Comparison of ENCODE assay signal across 13 mouse cellular contexts in genomic region chr10:120903843-120904468, GRCm38 (mm10). TPM values are rescaled to one million over a fixed set of nuclear protein-coding genes. Genes with fewer than 3 reads are reported as not detected.
DNase-seq lines count a peak whose midpoint lies in the region; ATAC-seq and TF ChIP-seq lines count a peak whose summit lies in the region.
"Had no signal": no experiment of that assay in that cellular context is flagged by ENCODE, and none has a peak within 500 bp of the region (broad histone marks: within the 10 kb centered on the region; RNA-seq: fewer than 3 reads in every experiment).

No protein-coding gene starts in this region.

- DNase-seq in heart, embryonic 10.5 days (ENCODE audit: low spot score), result peak; percentile 76
- no peak for DNase-seq in heart, postnatal 14 days
- DNase-seq in CD4-positive helper T cell, adult 2 months (ENCODE audit: low read depth, low spot score), result peak; percentile 14
- DNase-seq in c-Kit-negative CD71-positive TER-119-positive erythroid progenitor cells, embryonic 14.5 days (ENCODE audit: low read depth, low spot score), result peak; percentile 9
- DNase-seq in stomach, postnatal 0 days (ENCODE audit: low spot score), result no peak
- no peak for DNase-seq in lung, postnatal 25 days (ENCODE audit: low spot score)
- DNase-seq in gastrocnemius, postnatal 10 days, result no peak
- DNase-seq: adrenal gland, adult 2 months; kidney, adult 18-20 months; right cerebral cortex, postnatal 14 days; thymus, postnatal 14 days had no signal

- no peak overlapping the region for H3K9ac ChIP-seq in stomach, postnatal 0 days (ENCODE audit: low read length)
- H3K9ac ChIP-seq: liver, embryonic 14.5 days had no signal

- TF ChIP-seq EP300 in stomach, postnatal 0 days (optimal IDR thresholded peaks at IDR 0.05), result no peak

- H3K36me3 ChIP-seq in heart, embryonic 10.5 days, result peaks cover 9% of the 10 kb centered on the region
- no peaks in the 10 kb centered on the region for H3K36me3 ChIP-seq in stomach, postnatal 0 days (ENCODE audit: control insufficient read depth, insufficient read depth, low read length)

- ATAC-seq in megakaryocyte progenitor cell, adult 5-6 weeks (replicated peaks; ENCODE audit: poor library complexity), result peak; percentile 73
- ATAC-seq in stomach, postnatal 0 days (ENCODE audit: low FRiP score, low TSS enrichment), result no peak

- TF ChIP-seq CTCF in stomach, postnatal 0 days (IDR thresholded peaks at IDR 0.05; ENCODE audit: low read depth), result no peak

- intact Hi-C loops in heart, postnatal 14 days (cut with DNase I), result no loop called here

- no peaks in the 10 kb centered on the region for H3K27me3 ChIP-seq in heart, embryonic 10.5 days (ENCODE audit: insufficient read depth, poor library complexity, severe bottlenecking)
- no peaks in the 10 kb centered on the region for H3K27me3 ChIP-seq in stomach, postnatal 0 days (ENCODE audit: control insufficient read depth, insufficient read depth, low read length)

- H3K9me3 ChIP-seq in heart, embryonic 10.5 days, result no peaks in the 10 kb centered on the region
- no peaks in the 10 kb centered on the region for H3K9me3 ChIP-seq in stomach, postnatal 0 days (ENCODE audit: control insufficient read depth, low read length)

- H3K27ac ChIP-seq in heart, embryonic 10.5 days, result no peak overlapping the region
- H3K27ac ChIP-seq in stomach, postnatal 0 days (replicated peaks), result no peak overlapping the region
- H3K27ac ChIP-seq: liver, embryonic 14.5 days had no signal

- 69% methylated on average over 4 of the region's 4 CpGs for WGBS in heart, embryonic 10.5 days
- WGBS in stomach, postnatal 0 days, result 72% methylated on average over 4 of the region's 4 CpGs

- peaks cover 37% of the 10 kb centered on the region for H3K4me1 ChIP-seq in heart, embryonic 10.5 days
- H3K4me1 ChIP-seq in stomach, postnatal 0 days (replicated peaks; ENCODE audit: control insufficient read depth, insufficient read depth), result no peaks in the 10 kb centered on the region

- H3K4me2 ChIP-seq in stomach, postnatal 0 days (replicated peaks; ENCODE audit: low read depth), result no peak overlapping the region

- H3K4me3 ChIP-seq in heart, embryonic 10.5 days, result no peak overlapping the region
- no peak overlapping the region for H3K4me3 ChIP-seq in stomach, postnatal 0 days (ENCODE audit: low read depth, low read length)

RNA-seq across cellular contexts. Expression of gene Msrb3, which starts 5.1 kb away (rescaled TPM):
- polyA plus RNA-seq in heart, embryonic 10.5 days (2016; fragmentation: Nextera tagmentation; extraction: Ambion mirVana), result 15.4 and 20.6 TPM in 2 replicates
- 100 to 1,000 TPM; 104 TPM for total RNA-seq in heart, postnatal 14 days (2021)
- total RNA-seq in megakaryocyte progenitor cell, adult 5-6 weeks (2015), result 0.51 and 1.0 TPM in 2 replicates
- total RNA-seq in megakaryocyte progenitor cell, adult 5-6 weeks (2017), result 1.0 and 1.3 TPM in 2 replicates
- 19.5 and 23.2 TPM in 2 replicates for polyA plus RNA-seq in stomach, postnatal 0 days (2015; fragmentation: Nextera tagmentation; extraction: Ambion mirVana)
- total RNA-seq in gastrocnemius, postnatal 10 days (2021), result 10 to 100 TPM; 89.9 to 94.0 TPM

Comparison
In these comparisons a context has a peak if more than half of its experiments do, and no peak if none do; other contexts are left out.
1. DNase-seq: peak in heart, embryonic 10.5 days (single experiment), CD4-positive helper T cell, adult 2 months (single experiment) and c-Kit-negative CD71-positive TER-119-positive erythroid progenitor cells, embryonic 14.5 days (single experiment); none in heart, postnatal 14 days (0 of 2), stomach, postnatal 0 days (single experiment), lung, postnatal 25 days (single experiment) and gastrocnemius, postnatal 10 days (single experiment).
2. RNA of gene Msrb3, which starts 5.1 kb away (total RNA-seq): 104 TPM in heart, postnatal 14 days and 89.9 to 94.0 TPM in gastrocnemius, postnatal 10 days; 0.51 to 1.3 TPM in megakaryocyte progenitor cell, adult 5-6 weeks; every median in the first group is over 10 times any median in the second.